Mouse (Mus musculus) liver, embryonic 14.5 days (tissue): Measurements from ENCODE around the gene Tusc2.

Source experiments
- CTCF ChIP-seq: IDR thresholded peaks from 2 replicates; pipeline ENCODE4 v1.5.1; 2016; ENCODE audit warnings: antibody characterized with exemption, low read depth, control low read depth
- EP300 ChIP-seq: IDR thresholded peaks from 2 replicates; pipeline ENCODE4 v1.6.1; 2016; ENCODE audit warnings: antibody characterized with exemption, low read depth

DNA sequence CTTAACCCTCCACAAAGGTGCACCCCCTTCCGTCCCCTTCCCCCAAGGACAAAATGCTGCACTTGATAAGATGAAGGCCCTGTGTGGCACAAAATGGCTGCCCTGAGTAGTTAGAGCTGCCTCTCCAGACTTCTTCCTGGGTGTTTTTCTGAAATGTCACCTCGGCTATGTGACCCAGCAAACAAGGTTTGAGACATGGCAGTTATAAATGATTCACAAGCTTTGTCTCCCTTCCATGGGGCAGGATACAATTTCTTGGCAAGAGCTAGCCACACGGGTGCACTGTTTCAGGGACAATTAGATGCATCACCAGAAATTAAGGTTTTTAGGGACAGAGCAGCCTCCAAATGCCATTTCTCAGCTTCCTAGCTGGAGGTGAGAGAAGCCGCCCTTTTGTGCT, 22.6 kb upstream of the Tusc2 start:
- TF ChIP-seq CTCF, result no peak
- TF ChIP-seq EP300, result no peak
